23 mouse cellular contexts compared by ENCODE assay signal in the genomic region with DNA sequence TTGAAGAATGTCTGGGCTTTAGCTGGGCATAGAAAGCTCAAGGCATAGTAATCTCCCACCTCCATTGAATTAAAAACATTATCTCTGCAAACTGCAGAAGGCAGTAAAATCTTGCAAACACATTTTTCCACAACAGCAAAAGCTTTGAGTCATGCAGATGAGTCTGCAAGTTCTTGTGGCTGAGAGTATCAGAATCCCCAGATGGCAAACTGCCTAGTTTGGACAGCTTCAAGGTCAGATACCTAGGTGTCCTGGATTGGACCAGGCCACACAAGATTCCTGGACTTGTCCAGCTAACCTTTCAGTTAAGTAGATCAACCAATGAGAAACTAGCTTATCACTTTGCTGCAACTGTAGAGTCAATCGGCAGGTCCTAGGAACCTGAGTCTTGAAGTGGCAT.
DNase-seq lines count a peak whose midpoint lies in the region; ATAC-seq lines count a peak whose summit lies in the region.
"Had no signal": no experiment of that assay in that cellular context is flagged by ENCODE, and none has a peak within 500 bp of the region (broad histone marks: within the 10 kb centered on the region; RNA-seq: fewer than 3 reads in every experiment).

No protein-coding gene starts in this region.

- no peaks in the 10 kb centered on the region for H3K36me3 ChIP-seq in hindbrain, embryonic 13.5 days
- H3K36me3 ChIP-seq in embryonic facial prominence, embryonic 10.5 days (replicated peaks): no peaks in the 10 kb centered on the region
- H3K36me3 ChIP-seq: G1E; hindbrain, embryonic 12.5 days; intestine, embryonic 15.5 days had no signal

- 0 out of 2 replicates have a peak, but pooled peaks cover 3% of the 10 kb centered on the region for H3K4me1 ChIP-seq in hindbrain, embryonic 13.5 days (replicated peaks)
- no peaks in the 10 kb centered on the region for H3K4me1 ChIP-seq in embryonic facial prominence, embryonic 10.5 days
- H3K4me1 ChIP-seq: hindbrain, embryonic 12.5 days; intestine, embryonic 15.5 days had no signal

- no peak overlapping the region for H3K4me3 ChIP-seq in hindbrain, embryonic 13.5 days
- H3K4me3 ChIP-seq in embryonic facial prominence, embryonic 10.5 days: no peak overlapping the region
- H3K4me3 ChIP-seq: forebrain, embryonic 13.5 days; heart, adult 2 months; hindbrain, embryonic 12.5 days; intestine, embryonic 15.5 days had no signal

- no peak overlapping the region for H3K27ac ChIP-seq in hindbrain, embryonic 13.5 days
- no peak overlapping the region for H3K27ac ChIP-seq in embryonic facial prominence, embryonic 10.5 days (replicated peaks)
- H3K27ac ChIP-seq: forebrain, embryonic 13.5 days; heart, adult 2 months; hindbrain, embryonic 12.5 days; intestine, embryonic 15.5 days had no signal

- ATAC-seq in hindbrain, embryonic 13.5 days (ENCODE audit: low FRiP score): no peak
- ATAC-seq: activated CD4-positive, CD25-positive, alpha-beta regulatory T cell, adult 4 months; CD4-positive, CD25-positive, alpha-beta regulatory T cell, adult 4 months; forebrain, embryonic 13.5 days; forebrain, postnatal 0 days; intestine, embryonic 15.5 days; Patski had no signal

- H3K4me2 ChIP-seq in hindbrain, embryonic 13.5 days: no peak overlapping the region
- H3K4me2 ChIP-seq: forebrain, embryonic 13.5 days; heart, embryonic 11.5 days; hindbrain, embryonic 12.5 days; intestine, embryonic 15.5 days had no signal

- no peaks in the 10 kb centered on the region for H3K27me3 ChIP-seq in hindbrain, embryonic 13.5 days
- H3K27me3 ChIP-seq in embryonic facial prominence, embryonic 10.5 days (replicated peaks; ENCODE audit: low read depth, poor library complexity, severe bottlenecking): no peaks in the 10 kb centered on the region
- H3K27me3 ChIP-seq: forebrain, embryonic 13.5 days; hindbrain, embryonic 12.5 days; intestine, embryonic 15.5 days; Patski had no signal

- H3K9me3 ChIP-seq in hindbrain, embryonic 13.5 days: no peaks in the 10 kb centered on the region
- no peaks in the 10 kb centered on the region for H3K9me3 ChIP-seq in embryonic facial prominence, embryonic 10.5 days
- H3K9me3 ChIP-seq: forebrain, embryonic 13.5 days; hindbrain, embryonic 12.5 days; intestine, embryonic 15.5 days had no signal

- no peak overlapping the region for H3K9ac ChIP-seq in hindbrain, embryonic 13.5 days
- H3K9ac ChIP-seq: forebrain, embryonic 13.5 days; forebrain, postnatal 0 days; hindbrain, embryonic 12.5 days; intestine, embryonic 15.5 days had no signal

- peak; percentile 15 for DNase-seq in right cerebral cortex, adult 18-20 months
- no peak for DNase-seq in right cerebral cortex, postnatal 36 days (ENCODE audit: low spot score in 2 of 2)
- DNase-seq in adrenal gland, adult 8-10 months: peak; percentile 29
- peak; percentile 31 to 67 for DNase-seq in adrenal gland, postnatal 36 days
- no peak for DNase-seq in embryonic facial prominence, embryonic 10.5 days (ENCODE audit: low spot score)
- DNase-seq: B cell, adult 2 months; cerebellum, adult 18-20 months; cerebellum, adult 9-11 months; cerebellum, postnatal 36 days; forebrain, postnatal 0 days; gastrocnemius, postnatal 14 days; heart, adult 2 months; heart, postnatal 4 days; kidney, adult 18-20 months had no signal

- 86% methylated on average over 1 of the region's 1 CpGs for WGBS in hindbrain, embryonic 13.5 days
- WGBS in embryonic facial prominence, embryonic 10.5 days: 92% methylated on average over 1 of the region's 1 CpGs

Comparison
In these comparisons a context has a peak if more than half of its experiments do, and no peak if none do; other contexts are left out.
1. DNase-seq: peak in right cerebral cortex, adult 18-20 months (single experiment), adrenal gland, adult 8-10 months (single experiment) and adrenal gland, postnatal 36 days (2 of 2); none in right cerebral cortex, postnatal 36 days (0 of 2) and embryonic facial prominence, embryonic 10.5 days (single experiment).